Mouse (Mus musculus): ENCODE results near the gene Rrp1. TPM values are rescaled to one million over a fixed set of nuclear protein-coding genes. Genes with fewer than 3 reads are reported as not detected.

Rrp1 gene
- polyA plus RNA-seq, 1 experiment from 2014 or later, result 249 TPM

GRCm38 (mm10) chr10:78383567-78383966 is 29.3 kb downstream of the Rrp1 start:
- Histone ChIP-seq H3K9me3 (ENCODE audit: control insufficient read depth, low read length) (no peaks in the 10 kb centered on the region), H3K4me3 (ENCODE audit: low read depth, low read length) (no peak overlapping the region), H3K4me1 (replicated peaks; ENCODE audit: control insufficient read depth, insufficient read depth, low read length) (no peaks in the 10 kb centered on the region), H3K27me3 (replicated peaks; ENCODE audit: control insufficient read depth, insufficient read depth, low read length) (no peaks in the 10 kb centered on the region), H3K4me2 (ENCODE audit: low read length) (no peak overlapping the region), H3K36me3 (ENCODE audit: control insufficient read depth, insufficient read depth, low read length) (no peaks in the 10 kb centered on the region), H3K27ac (ENCODE audit: low read depth) (no peak overlapping the region), H3K9ac (ENCODE audit: low read length) (no peak overlapping the region)
- WGBS, result 79% methylated on average over 3 of the region's 3 CpGs
- ATAC-seq (replicated peaks; ENCODE audit: low FRiP score, low TSS enrichment, low read depth) (no peak), DNase-seq (ENCODE audit: low spot score) (no peak)

DNA sequence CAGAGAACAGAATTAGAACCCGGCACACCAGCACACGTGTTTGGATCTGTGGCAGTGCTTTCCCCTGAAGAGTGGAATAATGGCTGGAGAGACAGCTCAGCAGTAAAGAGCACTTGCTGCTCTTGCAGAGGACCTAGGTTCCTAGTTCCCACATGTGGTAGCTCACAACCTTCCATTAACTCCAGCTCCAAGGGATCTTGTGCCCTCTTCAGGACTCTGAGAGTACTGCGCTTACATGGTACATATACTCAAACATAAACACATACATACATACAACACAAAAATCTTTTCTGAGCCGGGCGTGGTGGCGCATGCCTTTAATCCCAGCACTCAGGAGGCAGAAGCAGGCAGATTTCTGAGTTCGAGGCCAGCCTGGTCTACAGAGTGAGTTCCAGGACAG is 34.3 kb downstream of the Rrp1 start:
- Histone ChIP-seq H3K27me3 (replicated peaks; ENCODE audit: control insufficient read depth, insufficient read depth, low read length) (no peaks in the 10 kb centered on the region), H3K4me2 (ENCODE audit: low read length) (no peak overlapping the region), H3K4me3 (ENCODE audit: low read depth, low read length) (no peak overlapping the region), H3K4me1 (replicated peaks; ENCODE audit: control insufficient read depth, insufficient read depth, low read length) (no peaks in the 10 kb centered on the region), H3K36me3 (ENCODE audit: control insufficient read depth, insufficient read depth, low read length) (no peaks in the 10 kb centered on the region), H3K27ac (ENCODE audit: low read depth) (no peak overlapping the region), H3K9ac (ENCODE audit: low read length) (no peak overlapping the region), H3K9me3 (ENCODE audit: control insufficient read depth, low read length) (no peaks in the 10 kb centered on the region)
- WGBS, result 95% methylated on average over 7 of the region's 7 CpGs
- DNase-seq (ENCODE audit: low spot score), result no peak
- ATAC-seq (replicated peaks; ENCODE audit: low FRiP score, low TSS enrichment, low read depth), result no peak

DNA sequence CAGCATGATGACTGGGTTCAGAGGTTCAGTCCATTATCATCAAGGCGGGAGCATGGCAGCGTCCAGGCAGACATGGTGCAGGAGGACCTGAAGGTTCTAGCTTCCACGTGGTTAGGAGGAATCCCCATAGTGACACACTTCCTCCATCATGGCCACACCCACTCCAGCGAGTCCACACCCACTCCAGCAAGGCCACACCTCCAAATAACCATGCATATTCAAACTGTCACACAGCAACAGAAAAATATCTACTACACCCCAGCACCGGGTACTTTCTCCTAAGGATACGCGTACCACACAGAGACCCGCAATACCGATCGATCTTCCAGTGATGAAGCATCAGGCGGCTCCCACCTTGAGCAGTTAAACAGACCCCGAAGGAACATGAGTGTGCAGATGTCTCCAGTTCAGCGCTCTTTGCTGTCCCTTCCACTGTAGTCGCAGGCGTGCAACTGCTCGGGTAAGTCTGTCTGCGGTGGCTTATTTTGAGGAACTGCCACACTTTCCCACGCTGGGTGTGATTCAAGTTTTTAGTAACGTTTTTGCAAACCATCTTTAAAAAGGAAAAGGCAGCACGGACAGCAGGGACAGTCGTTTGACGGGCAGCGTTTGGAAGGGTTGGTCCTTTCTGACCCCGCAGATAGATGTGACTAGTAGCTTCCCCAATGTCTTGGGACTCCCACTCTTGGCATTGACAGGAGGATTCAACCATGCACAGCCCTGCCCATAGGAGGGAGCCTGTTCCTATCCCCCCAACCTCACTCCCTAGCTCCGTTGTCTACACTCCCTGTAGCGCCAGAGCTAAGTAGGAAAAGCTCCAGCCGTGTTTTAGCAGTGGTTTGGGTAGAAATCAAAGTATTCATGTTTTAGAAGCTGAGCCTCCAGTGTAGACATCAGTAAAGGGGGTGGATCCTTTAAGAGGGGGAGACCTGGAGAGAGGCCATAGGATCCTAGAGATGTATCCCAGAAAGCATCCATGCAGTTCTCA is 39.9 kb downstream of the Rrp1 start:
- ATAC-seq (replicated peaks; ENCODE audit: low FRiP score, low TSS enrichment, low read depth), result no peak

GRCm38 (mm10) chr10:78371746-78372145 is 41.1 kb downstream of the Rrp1 start:
- no peak overlapping the region for H3K27ac ChIP-seq (ENCODE audit: low read depth)
- no peak overlapping the region for H3K9ac ChIP-seq (ENCODE audit: low read length)
- DNase-seq (ENCODE audit: low spot score) (no peak), ATAC-seq (replicated peaks; ENCODE audit: low FRiP score, low TSS enrichment, low read depth) (no peak)
- H3K36me3 ChIP-seq (ENCODE audit: control insufficient read depth, insufficient read depth, low read length), result no peaks in the 10 kb centered on the region
- no peaks in the 10 kb centered on the region for H3K27me3 ChIP-seq (replicated peaks; ENCODE audit: control insufficient read depth, insufficient read depth, low read length)
- no peak overlapping the region for H3K4me3 ChIP-seq (ENCODE audit: low read depth, low read length)
- WGBS, result 79% methylated on average over 6 of the region's 6 CpGs
- H3K4me2 ChIP-seq (ENCODE audit: low read length), result no peak overlapping the region
- H3K9me3 ChIP-seq (ENCODE audit: control insufficient read depth, low read length), result no peaks in the 10 kb centered on the region
- H3K4me1 ChIP-seq (replicated peaks; ENCODE audit: control insufficient read depth, insufficient read depth, low read length), result no peaks in the 10 kb centered on the region

More for the DNA sequence above, 39.9 kb downstream of the Rrp1 start:
- no peak for DNase-seq (ENCODE audit: low spot score)
- Histone ChIP-seq H3K27ac (ENCODE audit: low read depth) (no peak overlapping the region), H3K27me3 (replicated peaks; ENCODE audit: control insufficient read depth, insufficient read depth, low read length) (no peaks in the 10 kb centered on the region), H3K4me1 (replicated peaks; ENCODE audit: control insufficient read depth, insufficient read depth, low read length) (no peaks in the 10 kb centered on the region), H3K4me3 (ENCODE audit: low read depth, low read length) (no peak overlapping the region), H3K36me3 (ENCODE audit: control insufficient read depth, insufficient read depth, low read length) (no peaks in the 10 kb centered on the region), H3K9ac (ENCODE audit: low read length) (no peak overlapping the region), H3K4me2 (ENCODE audit: low read length) (no peak overlapping the region), H3K9me3 (ENCODE audit: control insufficient read depth, low read length) (no peaks in the 10 kb centered on the region)
- WGBS, result 67% methylated on average over 27 of the region's 27 CpGs

DNA sequence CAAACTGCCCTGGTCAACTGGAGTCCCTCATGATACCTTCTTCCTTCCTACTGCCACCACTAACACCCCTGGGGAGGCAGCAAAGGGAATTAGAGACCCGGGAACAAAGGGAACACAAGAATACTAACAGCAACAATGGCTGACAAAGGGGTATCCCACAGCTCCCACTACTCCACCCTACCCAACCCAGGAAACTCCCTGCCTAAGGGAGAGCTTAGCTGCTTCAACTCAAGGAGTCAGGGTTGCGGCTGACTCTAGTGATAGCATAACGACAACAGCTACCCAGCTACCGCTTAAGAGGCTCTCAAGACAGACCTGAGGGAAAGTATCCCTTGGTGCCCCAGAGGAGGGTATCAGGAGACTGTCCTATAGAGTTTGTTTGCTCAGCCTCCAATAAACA is 45.3 kb downstream of the Rrp1 start:
- no peak for ATAC-seq (replicated peaks; ENCODE audit: low FRiP score, low TSS enrichment, low read depth)
- Histone ChIP-seq H3K27me3 (replicated peaks; ENCODE audit: control insufficient read depth, insufficient read depth, low read length) (no peaks in the 10 kb centered on the region), H3K4me1 (replicated peaks; ENCODE audit: control insufficient read depth, insufficient read depth, low read length) (no peaks in the 10 kb centered on the region), H3K27ac (ENCODE audit: low read depth) (peak overlapping the region; percentile 29; the same call in 1 of the 2 replicates), H3K4me2 (ENCODE audit: low read length) (peak overlapping the region; percentile 2; the same call in 1 of the 2 replicates), H3K36me3 (ENCODE audit: control insufficient read depth, insufficient read depth, low read length) (no peaks in the 10 kb centered on the region), H3K9ac (ENCODE audit: low read length) (no peak overlapping the region), H3K9me3 (ENCODE audit: control insufficient read depth, low read length) (no peaks in the 10 kb centered on the region), H3K4me3 (ENCODE audit: low read depth, low read length) (no peak overlapping the region)
- no peak for DNase-seq (ENCODE audit: low spot score)
- 58% methylated on average over 4 of the region's 4 CpGs for WGBS

GRCm38 (mm10) chr10:78366851-78367312 is 46.0 kb downstream of the Rrp1 start:
- ATAC-seq (replicated peaks; ENCODE audit: low FRiP score, low TSS enrichment, low read depth) (peak; percentile 78), DNase-seq (ENCODE audit: low spot score) (peak; percentile 66)
- H3K9ac ChIP-seq (ENCODE audit: low read length), result no peak overlapping the region
- WGBS, result 33% methylated on average over 9 of the region's 9 CpGs
- no peaks in the 10 kb centered on the region for H3K4me1 ChIP-seq (replicated peaks; ENCODE audit: control insufficient read depth, insufficient read depth, low read length)
- H3K9me3 ChIP-seq (ENCODE audit: control insufficient read depth, low read length), result no peaks in the 10 kb centered on the region
- no peak overlapping the region for H3K4me3 ChIP-seq (ENCODE audit: low read depth, low read length)
- H3K4me2 ChIP-seq (ENCODE audit: low read length), result no peak overlapping the region
- no peaks in the 10 kb centered on the region for H3K36me3 ChIP-seq (ENCODE audit: control insufficient read depth, insufficient read depth, low read length)
- H3K27me3 ChIP-seq (replicated peaks; ENCODE audit: control insufficient read depth, insufficient read depth, low read length), result no peaks in the 10 kb centered on the region
- H3K27ac ChIP-seq (ENCODE audit: low read depth), result no peak overlapping the region

DNA sequence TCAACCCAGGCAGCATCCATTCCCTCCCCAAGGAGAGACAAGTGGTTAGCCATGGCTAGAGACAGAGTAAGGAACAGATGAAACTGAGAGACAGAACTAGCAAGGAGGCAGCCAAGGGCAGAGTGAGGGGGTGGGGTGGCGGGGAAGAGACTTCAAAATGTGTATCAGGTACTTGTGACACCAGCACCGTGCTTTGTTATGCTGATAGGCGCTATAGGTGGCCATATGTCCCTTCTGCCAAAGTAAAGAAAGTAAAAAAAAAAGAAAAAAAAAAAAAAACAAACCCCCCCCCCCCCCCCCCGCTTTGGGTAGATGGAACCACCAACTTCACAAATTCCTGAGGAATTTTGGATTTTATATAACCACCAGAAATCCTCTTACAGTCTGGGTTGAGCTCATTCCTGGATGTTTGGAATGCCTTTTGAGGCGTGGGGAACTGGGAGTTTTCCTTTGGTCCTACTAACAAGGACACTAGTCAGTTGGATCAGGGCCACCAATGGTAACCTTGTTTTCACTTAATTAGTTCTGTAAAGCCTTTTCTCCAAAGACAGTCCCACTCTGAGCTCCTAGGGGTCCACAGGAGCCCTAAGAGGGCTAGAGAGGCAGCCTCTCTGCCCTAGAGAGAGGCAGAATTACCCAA is 46.5 kb downstream of the Rrp1 start:
- WGBS, result 47% methylated on average over 5 of the region's 5 CpGs
- no peak overlapping the region for H3K27ac ChIP-seq (ENCODE audit: low read depth)
- no peak overlapping the region for H3K4me2 ChIP-seq (ENCODE audit: low read length)

DNA sequence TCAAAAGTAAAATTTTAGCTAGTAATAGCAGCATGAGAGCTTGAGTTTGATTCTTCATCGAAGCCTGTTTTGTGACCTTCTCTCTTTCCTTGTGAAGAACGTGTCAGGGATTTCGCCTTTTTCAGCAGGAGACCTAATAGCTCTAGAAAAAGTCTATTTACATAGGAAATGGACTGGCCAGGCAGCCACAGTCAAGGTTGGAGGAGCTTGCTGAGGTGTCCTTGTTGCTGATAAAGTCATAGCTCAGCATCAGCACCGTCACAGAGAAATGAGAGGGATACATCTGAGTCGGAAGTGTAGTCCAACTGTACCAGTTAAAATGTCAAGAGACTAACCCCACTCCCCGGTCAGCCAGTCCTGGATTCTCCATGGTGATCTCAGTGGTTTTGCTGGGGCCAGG is 47.3 kb downstream of the Rrp1 start:
- no peak overlapping the region for H3K27ac ChIP-seq (ENCODE audit: low read depth)
- H3K27me3 ChIP-seq (replicated peaks; ENCODE audit: control insufficient read depth, insufficient read depth, low read length), result no peaks in the 10 kb centered on the region
- 73% methylated on average over 6 of the region's 6 CpGs for WGBS
- no peak overlapping the region for H3K9ac ChIP-seq (ENCODE audit: low read length)
- no peak overlapping the region for H3K4me3 ChIP-seq (ENCODE audit: low read depth, low read length)
- H3K9me3 ChIP-seq (ENCODE audit: control insufficient read depth, low read length), result no peaks in the 10 kb centered on the region
- no peaks in the 10 kb centered on the region for H3K36me3 ChIP-seq (ENCODE audit: control insufficient read depth, insufficient read depth, low read length)
- ATAC-seq (replicated peaks; ENCODE audit: low FRiP score, low TSS enrichment, low read depth) (no peak), DNase-seq (ENCODE audit: low spot score) (no peak)
- H3K4me1 ChIP-seq (replicated peaks; ENCODE audit: control insufficient read depth, insufficient read depth, low read length), result no peaks in the 10 kb centered on the region
- H3K4me2 ChIP-seq (ENCODE audit: low read length), result no peak overlapping the region

More for the DNA sequence above, 46.5 kb downstream of the Rrp1 start:
- Histone ChIP-seq H3K36me3 (ENCODE audit: control insufficient read depth, insufficient read depth, low read length) (no peaks in the 10 kb centered on the region), H3K9me3 (ENCODE audit: control insufficient read depth, low read length) (no peaks in the 10 kb centered on the region), H3K4me3 (ENCODE audit: low read depth, low read length) (no peak overlapping the region), H3K4me1 (replicated peaks; ENCODE audit: control insufficient read depth, insufficient read depth, low read length) (no peaks in the 10 kb centered on the region), H3K27me3 (replicated peaks; ENCODE audit: control insufficient read depth, insufficient read depth, low read length) (no peaks in the 10 kb centered on the region), H3K9ac (ENCODE audit: low read length) (no peak overlapping the region)
- ATAC-seq (replicated peaks; ENCODE audit: low FRiP score, low TSS enrichment, low read depth) (no peak), DNase-seq (ENCODE audit: low spot score) (no peak)
